Mouse (Mus musculus) right cerebral cortex, postnatal 36 days (tissue): ENCODE results near the gene Zfp652.

ENCODE experiments used
- DNase-seq, 2 experiments: peaks; one replicate each; pipeline ENCODE4 v3.0.0; 2022; ENCODE audit warnings: low spot score in 2 of 2, mixed read lengths in 1 of 2

Gene Zfp652

GRCm38 (mm10) chr11:95807884-95808283, 95.4 kb downstream of the Zfp652 start:
- no peak for DNase-seq

DNA sequence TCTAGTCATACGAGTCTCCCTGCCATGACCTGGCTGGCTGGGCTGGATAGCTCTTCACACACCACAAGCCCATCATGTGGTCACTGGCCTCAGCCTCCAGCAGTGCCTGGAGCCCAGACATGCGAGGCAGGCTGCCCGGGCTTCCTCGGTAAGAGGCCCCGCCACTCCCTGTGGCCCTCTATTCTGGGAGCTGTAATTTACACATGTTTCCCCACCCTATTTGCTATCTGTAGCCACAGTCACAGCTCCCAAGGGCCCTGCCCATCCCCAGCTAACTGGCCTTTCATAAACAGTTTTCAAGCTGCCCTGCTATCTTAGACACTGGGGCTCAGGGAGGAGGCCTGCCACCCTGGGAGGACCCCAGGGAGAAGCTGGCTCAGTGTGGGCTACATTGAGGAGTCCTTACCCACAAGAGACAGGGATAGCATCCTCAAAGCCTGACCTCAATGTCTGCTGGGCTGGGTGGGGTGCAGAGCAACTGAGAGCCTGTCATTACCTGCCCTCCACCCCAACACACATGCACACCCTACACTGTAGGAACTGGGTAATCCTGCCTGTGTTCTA, 96.1 kb downstream of the Zfp652 start:
- no peak for DNase-seq

DNA sequence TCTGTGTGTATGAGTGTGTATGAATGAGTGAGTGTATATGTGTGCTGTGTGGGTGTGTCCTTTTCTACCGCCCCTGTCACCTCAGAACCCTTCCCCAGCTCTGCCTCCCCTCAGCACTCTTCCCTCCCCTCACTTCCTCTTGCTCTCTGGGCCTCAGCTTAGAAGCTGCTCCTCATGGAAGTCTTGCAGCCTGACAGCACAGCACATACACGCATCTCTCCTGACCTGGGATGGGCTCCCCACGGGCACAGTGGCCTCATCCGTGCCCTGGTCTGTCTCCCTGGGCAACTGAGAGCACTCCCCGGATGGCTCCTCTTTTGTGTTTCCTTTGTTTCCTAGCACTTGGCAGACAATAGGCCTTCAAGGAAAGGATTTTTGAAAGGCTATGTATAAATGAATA, 97.1 kb downstream of the Zfp652 start:
- DNase-seq = no peak

GRCm38 (mm10) chr11:95810828-95811227, 98.4 kb downstream of the Zfp652 start:
- no peak for DNase-seq

DNA sequence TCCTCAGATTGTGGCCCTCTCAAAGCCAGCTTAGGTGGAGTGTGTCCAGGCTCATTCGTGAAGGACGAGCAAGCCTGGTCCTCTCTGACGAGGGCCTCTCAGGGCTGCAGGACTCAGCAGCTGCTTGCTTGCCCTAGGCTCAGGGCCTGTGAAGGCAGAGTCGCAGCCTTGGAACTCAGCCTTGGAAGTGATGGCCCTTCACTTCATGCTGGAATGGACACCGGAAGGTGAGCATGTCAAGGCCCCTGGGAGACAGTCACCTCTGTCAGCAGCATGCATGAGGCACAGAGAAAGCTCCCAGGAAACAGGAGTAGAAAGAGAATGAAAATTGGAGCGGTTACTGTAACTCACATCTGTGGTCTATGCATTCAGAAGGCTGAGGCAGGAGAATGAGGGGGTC, 99.3 kb downstream of the Zfp652 start:
- DNase-seq = no peak

DNA sequence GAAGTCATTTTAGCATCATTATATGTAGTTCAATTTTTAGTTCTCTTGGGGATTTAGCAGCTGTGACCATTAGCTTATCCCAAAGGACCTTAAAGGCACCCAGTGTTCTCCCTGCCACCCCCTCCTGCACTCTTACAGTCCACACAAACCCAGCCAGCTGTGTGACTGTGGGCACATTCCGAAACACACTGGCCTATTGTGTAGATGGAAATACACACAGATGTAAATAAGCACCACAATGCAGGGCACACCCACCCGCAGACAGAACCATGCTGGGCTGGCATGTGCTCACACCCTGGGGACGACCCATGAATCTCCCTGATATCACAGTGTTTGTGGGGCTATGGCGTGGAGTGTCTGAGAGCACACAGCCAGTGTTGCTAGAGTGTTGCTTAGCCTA, 99.8 kb downstream of the Zfp652 start:
- DNase-seq = no peak

GRCm38 (mm10) chr11:95814101-95814500, 101.6 kb downstream of the Zfp652 start:
- no peak for DNase-seq

GRCm38 (mm10) chr11:95814857-95815256, 102.4 kb downstream of the Zfp652 start:
- DNase-seq = no peak

- no peak for DNase-seq
Observed at GRCm38 (mm10) chr11:95815412-95815811, 102.9 kb downstream of the Zfp652 start.

DNA sequence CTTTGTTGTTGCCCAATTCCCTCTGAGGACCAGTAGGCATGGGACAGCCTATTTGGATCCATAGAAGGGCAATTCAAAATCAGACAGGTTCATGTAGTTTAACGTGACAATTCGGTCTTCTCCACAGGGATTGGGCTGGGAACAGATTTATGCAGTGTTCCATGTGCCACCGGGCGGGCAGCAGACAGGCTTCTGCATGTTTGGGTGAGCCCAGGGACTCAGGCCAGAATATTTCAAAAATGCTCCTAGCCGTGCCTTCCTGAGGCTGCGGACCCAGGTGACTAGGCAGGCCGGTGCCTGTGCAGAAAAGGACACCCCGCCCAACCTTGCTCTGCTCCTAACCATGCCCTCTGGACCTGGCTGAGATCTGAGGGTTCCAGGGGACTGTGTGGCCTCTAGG, 106.7 kb downstream of the Zfp652 start:
- DNase-seq = no peak

DNA sequence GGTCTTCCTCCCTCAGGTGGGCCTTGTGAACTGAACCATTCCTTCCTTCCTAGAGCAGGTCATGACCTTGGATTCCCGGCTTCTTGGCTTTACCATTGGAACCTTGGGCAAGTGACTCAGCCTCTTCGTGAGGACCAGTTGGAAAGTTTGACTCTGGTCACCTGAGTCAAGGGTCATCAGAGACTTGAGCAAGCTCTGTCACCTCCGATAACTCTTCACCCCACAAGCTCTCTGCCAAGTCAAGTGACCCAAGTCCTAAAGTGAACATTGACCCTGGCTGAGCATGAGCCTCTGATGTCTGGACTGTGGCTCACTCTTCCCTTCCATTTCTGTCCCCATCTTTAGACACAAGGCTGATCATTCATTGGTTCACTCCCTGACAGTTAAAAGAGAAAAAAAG, 109.0 kb downstream of the Zfp652 start:
- DNase-seq = no peak

DNA sequence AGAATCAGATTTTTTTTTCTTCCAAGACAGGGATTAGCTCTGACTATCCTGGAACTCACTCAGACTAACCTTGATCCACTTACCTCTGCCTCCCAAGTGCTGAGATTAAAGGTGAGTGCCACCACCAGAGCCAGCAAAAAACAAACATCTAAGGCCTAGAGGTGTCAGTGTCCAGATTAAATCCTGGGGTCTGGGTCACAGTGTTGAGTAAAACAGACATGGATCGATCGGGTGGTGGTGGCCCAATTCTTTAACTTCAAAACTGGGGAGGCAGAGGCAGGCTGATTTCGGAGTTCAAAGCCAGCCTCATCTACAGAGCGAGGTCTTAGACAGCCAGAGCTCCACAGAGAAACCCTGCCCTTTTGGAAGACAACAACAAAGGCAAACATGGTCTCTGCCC, 110.0 kb downstream of the Zfp652 start:
- no peak for DNase-seq

- DNase-seq = peak; percentile 77 to 88
Observed at GRCm38 (mm10) chr11:95824071-95824876, 111.8 kb downstream of the Zfp652 start, which contains the start of gene Phospho1. TSS of gene Phospho1 (plus strand) at chr11:95824499.

DNA sequence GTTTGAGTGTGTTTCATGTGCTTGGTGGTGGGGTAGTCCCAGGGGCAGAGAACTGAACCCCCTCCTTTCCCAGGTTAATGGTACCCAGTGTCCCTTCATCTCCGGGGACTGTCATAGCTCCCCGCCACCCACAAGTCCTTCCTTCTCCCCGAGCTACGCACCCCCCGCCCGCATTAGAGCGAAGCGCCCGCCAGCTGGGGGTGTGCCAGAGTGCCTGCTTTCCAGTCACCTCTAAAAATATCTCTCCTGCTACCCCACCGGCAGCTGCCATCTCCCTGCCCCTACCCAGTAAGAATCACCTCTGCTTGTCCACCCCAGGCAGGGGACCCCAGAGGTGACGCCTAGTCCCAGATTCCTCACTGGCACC, 112.4 kb downstream of the Zfp652 start:
- peak; percentile 37 to 58 for DNase-seq

GRCm38 (mm10) chr11:95825625-95826024, 113.2 kb downstream of the Zfp652 start:
- DNase-seq = no peak

DNA sequence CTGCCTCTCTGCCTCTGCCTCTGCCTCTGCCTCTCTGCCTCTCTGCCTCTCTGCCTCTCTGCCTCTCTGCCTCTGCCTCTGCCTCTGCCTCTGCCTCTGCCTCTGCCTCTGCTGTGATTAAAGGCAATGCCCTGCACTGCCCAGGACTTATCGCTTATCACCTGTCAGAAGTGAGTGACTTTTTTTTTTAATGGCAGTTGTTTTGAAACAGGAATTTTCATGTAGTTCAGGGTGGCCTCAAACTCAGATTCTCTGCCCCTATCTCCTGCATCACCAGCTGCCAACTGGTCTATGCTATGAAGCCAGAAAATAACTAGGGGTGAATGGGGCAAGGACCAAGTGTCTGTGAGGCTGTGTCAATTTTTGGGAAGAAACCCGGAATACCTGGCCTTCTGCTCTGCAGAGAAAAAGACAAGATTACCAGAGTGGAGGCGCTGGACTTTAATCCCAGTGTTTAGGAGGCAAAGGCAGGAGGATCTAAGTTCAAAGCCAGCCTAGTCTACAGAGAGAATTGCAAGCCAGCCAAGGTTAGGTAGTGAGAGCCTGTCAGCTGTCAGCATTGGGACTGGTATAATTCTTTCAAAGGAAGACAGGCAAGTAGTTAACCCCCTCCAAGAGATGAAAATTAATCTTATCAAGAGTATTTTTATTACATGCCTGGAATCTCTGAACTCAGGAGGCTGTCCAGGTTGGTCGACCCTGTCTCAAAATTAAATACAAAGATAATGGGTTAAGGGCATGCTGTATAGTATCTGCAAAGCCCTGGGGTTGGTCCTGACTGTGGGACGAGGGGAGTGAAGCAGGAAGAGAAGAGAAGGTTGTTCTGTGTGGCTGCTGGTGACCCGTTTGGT, 114.1 kb downstream of the Zfp652 start:
- no peak for DNase-seq

GRCm38 (mm10) chr11:95827168-95827447, 114.6 kb downstream of the Zfp652 start:
- DNase-seq = no peak

DNA sequence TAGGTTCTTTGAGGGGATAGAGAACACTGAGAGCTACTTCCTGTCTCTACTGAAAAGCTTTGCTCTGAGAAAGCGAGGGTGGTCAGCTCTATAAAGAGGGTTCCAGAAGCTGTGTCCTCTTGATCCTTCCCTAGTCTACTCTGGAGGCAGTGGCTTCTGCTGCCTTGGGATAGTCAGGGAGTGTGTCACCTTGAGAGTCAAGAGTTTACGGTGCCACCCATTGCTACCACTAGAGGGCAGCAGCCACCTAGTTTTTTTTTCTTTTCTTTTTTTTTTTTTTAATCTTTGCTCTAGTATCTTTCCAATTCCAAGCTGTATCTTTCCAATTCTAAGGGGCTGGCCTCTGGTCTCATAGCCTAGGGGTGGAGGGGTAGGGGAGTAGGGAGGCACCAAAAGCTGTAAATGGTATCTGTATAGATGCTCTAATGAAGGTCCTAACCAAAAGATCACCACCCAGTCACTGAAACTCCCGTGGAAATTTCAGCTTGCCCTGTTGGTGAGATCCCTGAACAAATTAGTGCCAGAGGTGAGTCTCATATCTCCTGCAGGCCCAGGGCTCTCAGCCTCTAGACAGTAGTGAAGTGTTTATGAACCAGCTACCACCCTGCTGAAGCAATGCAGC, 115.1 kb downstream of the Zfp652 start:
- peak in 1 of 2 experiments; percentile 42 for DNase-seq

- DNase-seq = no peak
Observed at GRCm38 (mm10) chr11:95828181-95828964, 115.9 kb downstream of the Zfp652 start.

DNA sequence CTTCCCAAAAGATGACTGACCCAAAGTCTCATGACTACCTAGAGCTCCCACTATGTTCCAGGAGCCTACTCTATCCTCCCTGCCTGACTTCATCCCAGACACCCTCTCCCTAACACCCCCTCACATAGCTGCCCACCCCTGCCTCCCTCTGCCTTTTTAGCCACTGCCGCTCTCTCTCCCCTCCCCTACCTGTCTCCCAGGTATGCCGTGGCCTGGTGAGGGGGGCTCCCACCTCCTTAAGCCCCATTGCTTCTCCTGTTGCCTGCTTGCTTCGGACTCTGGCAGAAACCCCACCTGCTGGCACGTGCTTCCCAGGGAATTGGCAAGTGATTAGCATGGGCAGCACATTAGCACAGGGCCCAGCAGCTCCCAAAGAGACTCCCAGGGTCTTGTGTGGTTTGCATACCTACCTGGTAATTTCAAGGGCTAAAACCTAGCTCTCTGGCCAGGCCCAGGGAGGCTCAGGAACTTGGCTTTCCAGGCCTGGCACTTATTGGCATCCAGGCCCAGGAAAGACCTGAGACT, 117.1 kb downstream of the Zfp652 start:
- no peak for DNase-seq
